ENCODE assay signal across 17 mouse cellular contexts in genomic region chr3:139108176-139108575, GRCm38 (mm10). TPM values are rescaled to one million over a fixed set of nuclear protein-coding genes. Genes with fewer than 3 reads are reported as not detected.
A peak's percentile ranks its signal among the peaks of the same experiment; 100 is the strongest.
DNase-seq lines count a peak whose midpoint lies in the region; ATAC-seq and TF ChIP-seq lines count a peak whose summit lies in the region.
"Had no signal": no experiment of that assay in that cellular context is flagged by ENCODE, and none has a peak within 500 bp of the region (broad histone marks: within the 10 kb centered on the region; RNA-seq: fewer than 3 reads in every experiment).

No protein-coding gene starts in this region.

- DNase-seq in heart, postnatal 25 days (ENCODE audit: low spot score), result no peak
- DNase-seq in lung, postnatal 0 days (ENCODE audit: low spot score), result peak; percentile 48
- no peak for DNase-seq in lung, postnatal 14 days
- peak; percentile 77 for DNase-seq in telencephalon, adult 2 months (ENCODE audit: low read depth, low spot score)
- DNase-seq in layer of hippocampus, postnatal 36 days, result no peak
- DNase-seq: adrenal gland, postnatal 14 days; cerebellum, adult 9-11 months; heart, adult 18-20 months; heart, postnatal 36 days; kidney, adult 8-10 months; kidney, postnatal 4 days; thymus, adult 18-20 months had no signal

- 0 out of 2 replicates have a peak, but pooled peaks have one; percentile 14 for ATAC-seq in heart, embryonic 16.5 days (replicated peaks; ENCODE audit: extremely low read depth, insufficient read depth, low FRiP score)
- ATAC-seq in lung, postnatal 0 days, result no peak
- ATAC-seq in embryonic facial prominence, embryonic 15.5 days (ENCODE audit: insufficient number of reproducible peaks, low FRiP score, low TSS enrichment, low read depth), result peak; percentile 51; the same call in 1 of the 2 replicates
- ATAC-seq in granulocyte monocyte progenitor cell, adult 5-6 weeks (replicated peaks; ENCODE audit: poor library complexity, severe bottlenecking), result no peak
- ATAC-seq: hindbrain, postnatal 0 days had no signal

- no peaks in the 10 kb centered on the region for H3K36me3 ChIP-seq in heart, embryonic 16.5 days (ENCODE audit: control insufficient read depth, insufficient read depth)
- no peaks in the 10 kb centered on the region for H3K36me3 ChIP-seq in lung, postnatal 0 days (ENCODE audit: insufficient read depth, low read length)
- no peaks in the 10 kb centered on the region for H3K36me3 ChIP-seq in embryonic facial prominence, embryonic 15.5 days
- H3K36me3 ChIP-seq: forebrain, embryonic 10.5 days had no signal

- H3K27me3 ChIP-seq in heart, embryonic 16.5 days (ENCODE audit: control insufficient read depth, insufficient read depth, low read length), result no peaks in the 10 kb centered on the region
- H3K27me3 ChIP-seq in lung, postnatal 0 days (replicated peaks; ENCODE audit: insufficient read depth, low read length), result no peaks in the 10 kb centered on the region
- H3K27me3 ChIP-seq in embryonic facial prominence, embryonic 15.5 days, result no peaks in the 10 kb centered on the region

- no peak for TF ChIP-seq EP300 in lung, postnatal 0 days (IDR thresholded peaks at IDR 0.05)

- intact Hi-C loops in heart, postnatal 25 days (cut with DNase I), result no loop called here

- H3K4me1 ChIP-seq in heart, embryonic 16.5 days (ENCODE audit: control insufficient read depth, insufficient read depth, low read length), result no peaks in the 10 kb centered on the region
- H3K4me1 ChIP-seq in lung, postnatal 0 days (ENCODE audit: insufficient read depth, low read depth, low read length), result no peaks in the 10 kb centered on the region
- H3K4me1 ChIP-seq in embryonic facial prominence, embryonic 15.5 days, result no peaks in the 10 kb centered on the region
- H3K4me1 ChIP-seq: forebrain, embryonic 10.5 days had no signal

- no peak overlapping the region for H3K4me2 ChIP-seq in heart, embryonic 16.5 days (ENCODE audit: low read depth, low read length)
- H3K4me2 ChIP-seq in lung, postnatal 0 days (replicated peaks; ENCODE audit: low read depth, low read length), result no peak overlapping the region
- no peak overlapping the region for H3K4me2 ChIP-seq in embryonic facial prominence, embryonic 15.5 days (replicated peaks)

- no peaks in the 10 kb centered on the region for H3K9me3 ChIP-seq in heart, embryonic 16.5 days (replicated peaks; ENCODE audit: control insufficient read depth, low read length)
- H3K9me3 ChIP-seq in lung, postnatal 0 days (ENCODE audit: low read length), result no peaks in the 10 kb centered on the region
- H3K9me3 ChIP-seq in embryonic facial prominence, embryonic 15.5 days (replicated peaks), result no peaks in the 10 kb centered on the region
- H3K9me3 ChIP-seq: forebrain, embryonic 10.5 days had no signal

- 61% methylated on average over 5 of the region's 5 CpGs for WGBS in heart, embryonic 16.5 days
- 68% methylated on average over 5 of the region's 5 CpGs for WGBS in lung, postnatal 0 days
- 45% methylated on average over 5 of the region's 5 CpGs for WGBS in embryonic facial prominence, embryonic 15.5 days

- TF ChIP-seq CTCF in lung, postnatal 0 days (IDR thresholded peaks at IDR 0.05), result no peak

- no peak overlapping the region for H3K4me3 ChIP-seq in heart, embryonic 16.5 days (ENCODE audit: low read length)
- H3K4me3 ChIP-seq in lung, postnatal 0 days (ENCODE audit: low read depth, low read length), result no peak overlapping the region
- H3K4me3 ChIP-seq in embryonic facial prominence, embryonic 15.5 days (replicated peaks), result no peak overlapping the region
- H3K4me3 ChIP-seq: forebrain, embryonic 10.5 days had no signal

- H3K9ac ChIP-seq in heart, embryonic 16.5 days (ENCODE audit: low read length), result no peak overlapping the region
- no peak overlapping the region for H3K9ac ChIP-seq in lung, postnatal 0 days (replicated peaks; ENCODE audit: low read depth)
- H3K9ac ChIP-seq in embryonic facial prominence, embryonic 15.5 days, result no peak overlapping the region

- H3K27ac ChIP-seq in heart, embryonic 16.5 days (ENCODE audit: low read length), result no peak overlapping the region
- no peak overlapping the region for H3K27ac ChIP-seq in lung, postnatal 0 days (ENCODE audit: low read length)
- H3K27ac ChIP-seq in embryonic facial prominence, embryonic 15.5 days (replicated peaks), result peak overlapping the region; percentile 31; the same call in 1 of the 2 replicates
- H3K27ac ChIP-seq: forebrain, embryonic 10.5 days; hindbrain, postnatal 0 days had no signal

RNA-seq across cellular contexts. Expression of gene Rap1gds1, which starts 33.2 kb away (rescaled TPM):
- polyA plus RNA-seq in heart, embryonic 16.5 days (2015; fragmentation: Nextera tagmentation; extraction: Ambion mirVana), result 55.0 and 56.2 TPM in 2 replicates
- total RNA-seq in heart, postnatal 25 days (2021), result 10 to 100 TPM; 26.5 to 29.8 TPM
- 31.4 and 37.9 TPM in 2 replicates for polyA plus RNA-seq in lung, postnatal 0 days (2015; fragmentation: Nextera tagmentation; extraction: Ambion mirVana)
- 60.7 and 65.4 TPM in 2 replicates for polyA plus RNA-seq in embryonic facial prominence, embryonic 15.5 days (2015; fragmentation: Nextera tagmentation; extraction: Ambion mirVana)
- 34.9 and 60.0 TPM in 2 replicates for total RNA-seq in granulocyte monocyte progenitor cell, adult 5-6 weeks (2014; fragmentation: Nextera tagmentation)
- total RNA-seq in granulocyte monocyte progenitor cell, adult 5-6 weeks (2017), result 25.2 and 26.2 TPM in 2 replicates
- 100 to 1,000 TPM; 211 to 222 TPM for total RNA-seq in layer of hippocampus, postnatal 36 days (2021)

Comparison
In these comparisons a context has a peak if more than half of its experiments do, and no peak if none do; other contexts are left out.
1. DNase-seq: peak in lung, postnatal 0 days (single experiment) and telencephalon, adult 2 months (single experiment); none in heart, postnatal 25 days (single experiment), lung, postnatal 14 days (single experiment) and layer of hippocampus, postnatal 36 days (0 of 2).
2. ATAC-seq: peak in heart, embryonic 16.5 days (single experiment) and embryonic facial prominence, embryonic 15.5 days (single experiment); none in lung, postnatal 0 days (single experiment) and granulocyte monocyte progenitor cell, adult 5-6 weeks (single experiment).